ENCODE assay signal across 8 mouse cellular contexts in genomic region chr4:117890750-117891149, GRCm38 (mm10). TPM values are rescaled to one million over a fixed set of nuclear protein-coding genes. Genes with fewer than 3 reads are reported as not detected.
DNase-seq lines count a peak whose midpoint lies in the region; ATAC-seq and TF ChIP-seq lines count a peak whose summit lies in the region.

No protein-coding gene starts in this region.

- H3K27ac ChIP-seq in spleen, adult 2 months (ENCODE audit: insufficient read depth, low read length): no peak overlapping the region
- H3K27ac ChIP-seq in liver, embryonic 12.5 days: no peak overlapping the region
- no peak overlapping the region for H3K27ac ChIP-seq in stomach, embryonic 16.5 days (ENCODE audit: low read length)

- WGBS in spleen, adult 2 months: 93% methylated on average over 8 of the region's 8 CpGs
- 76% methylated on average over 8 of the region's 8 CpGs for WGBS in liver, embryonic 12.5 days (ENCODE audit: insufficient replicate concordance)
- 89% methylated on average over 8 of the region's 8 CpGs for WGBS in stomach, embryonic 16.5 days

- H3K9ac ChIP-seq in liver, embryonic 12.5 days: peak overlapping the region; percentile 68
- H3K9ac ChIP-seq in stomach, embryonic 16.5 days (ENCODE audit: low read length): no peak overlapping the region

- TF ChIP-seq POLR2A in spleen, adult 2 months (IDR thresholded peaks at IDR 0.05; ENCODE audit: low read depth, low read length): no peak

- no peaks in the 10 kb centered on the region for H3K27me3 ChIP-seq in spleen, adult 2 months (ENCODE audit: control insufficient read depth, insufficient read depth, low read length)
- H3K27me3 ChIP-seq in liver, embryonic 12.5 days (replicated peaks): no peaks in the 10 kb centered on the region
- no peaks in the 10 kb centered on the region for H3K27me3 ChIP-seq in stomach, embryonic 16.5 days (ENCODE audit: control insufficient read depth, insufficient read depth, low read length)

- peaks cover 3% of the 10 kb centered on the region; the same call in 1 of the 2 replicates for H3K36me3 ChIP-seq in spleen, adult 2 months (ENCODE audit: control insufficient read depth, insufficient read depth, low read length)
- peaks cover 49% of the 10 kb centered on the region for H3K36me3 ChIP-seq in liver, embryonic 12.5 days
- peaks cover 2% of the 10 kb centered on the region; the same call in 1 of the 2 replicates for H3K36me3 ChIP-seq in stomach, embryonic 16.5 days (ENCODE audit: control insufficient read depth, insufficient read depth, low read length)

- ATAC-seq in liver, embryonic 12.5 days: no peak
- ATAC-seq in stomach, embryonic 16.5 days (ENCODE audit: insufficient read depth, low FRiP score): no peak

- DNase-seq in cerebellum, adult 9-11 months: peak; percentile 50
- no peak for DNase-seq in cerebellum, adult 18-20 months
- no peak for DNase-seq in spleen, adult 2 months (ENCODE audit: low read depth in 1 of 2, low spot score in 2 of 2)
- DNase-seq in spleen, postnatal 36 days (ENCODE audit: low spot score in 2 of 2): no peak
- DNase-seq in frontal cortex, postnatal 25 days (ENCODE audit: low spot score in 2 of 2): no peak
- DNase-seq in cerebellum, postnatal 10 days: no peak

- no peaks in the 10 kb centered on the region for H3K9me3 ChIP-seq in liver, embryonic 12.5 days (replicated peaks)
- no peaks in the 10 kb centered on the region for H3K9me3 ChIP-seq in stomach, embryonic 16.5 days (replicated peaks; ENCODE audit: control insufficient read depth, low read length)

- peak overlapping the region; percentile 74 for H3K4me2 ChIP-seq in liver, embryonic 12.5 days
- peak overlapping the region; percentile 77; the same call in 1 of the 2 replicates for H3K4me2 ChIP-seq in stomach, embryonic 16.5 days (ENCODE audit: low read depth, low read length)

- peak overlapping the region; percentile 73; the same call in 1 of the 2 replicates for H3K4me3 ChIP-seq in spleen, adult 2 months (ENCODE audit: extremely low read depth, insufficient read depth, insufficient read length)
- H3K4me3 ChIP-seq in liver, embryonic 12.5 days: peak overlapping the region; percentile 84
- peak overlapping the region; percentile 87; the same call in 1 of the 2 replicates for H3K4me3 ChIP-seq in stomach, embryonic 16.5 days (replicated peaks; ENCODE audit: low read length)

- peaks cover 12% of the 10 kb centered on the region; the same call in 1 of the 2 replicates for H3K4me1 ChIP-seq in spleen, adult 2 months (ENCODE audit: control insufficient read depth, insufficient read depth, insufficient read length)
- H3K4me1 ChIP-seq in liver, embryonic 12.5 days: peaks cover 37% of the 10 kb centered on the region
- peaks cover 17% of the 10 kb centered on the region for H3K4me1 ChIP-seq in stomach, embryonic 16.5 days (ENCODE audit: control insufficient read depth, insufficient read depth, low read length)

- no peak for TF ChIP-seq CTCF in spleen, adult 2 months (IDR thresholded peaks at IDR 0.05; ENCODE audit: extremely low read depth, insufficient read depth, insufficient read length, insufficient replicate concordance)

RNA-seq across cellular contexts. Expression of gene Dph2, which starts 1.1 kb away (rescaled TPM):
- 20.9 and 26.4 TPM in 2 replicates for polyA plus RNA-seq in spleen, adult 2 months (2012; rRNA removed)
- 15.5 and 15.8 TPM in 2 replicates for polyA plus RNA-seq in liver, embryonic 12.5 days (2016; fragmentation: Nextera tagmentation; extraction: Ambion mirVana)
- 16.5 and 19.4 TPM in 2 replicates for polyA plus RNA-seq in stomach, embryonic 16.5 days (2015; fragmentation: Nextera tagmentation; extraction: Ambion mirVana)

RNA-seq across cellular contexts. Expression of gene Atp6v0b, which starts 3.6 kb away (rescaled TPM):
- 382 and 485 TPM in 2 replicates for polyA plus RNA-seq in spleen, adult 2 months (2012; rRNA removed)
- polyA plus RNA-seq in liver, embryonic 12.5 days (2016; fragmentation: Nextera tagmentation; extraction: Ambion mirVana): 180 and 198 TPM in 2 replicates
- 224 and 241 TPM in 2 replicates for polyA plus RNA-seq in stomach, embryonic 16.5 days (2015; fragmentation: Nextera tagmentation; extraction: Ambion mirVana)

RNA-seq across cellular contexts. Expression of gene B4galt2, which starts 7.5 kb away (rescaled TPM):
- 6.5 and 7.6 TPM in 2 replicates for polyA plus RNA-seq in spleen, adult 2 months (2012; rRNA removed)
- 5.2 and 5.7 TPM in 2 replicates for polyA plus RNA-seq in liver, embryonic 12.5 days (2016; fragmentation: Nextera tagmentation; extraction: Ambion mirVana)
- polyA plus RNA-seq in stomach, embryonic 16.5 days (2015; fragmentation: Nextera tagmentation; extraction: Ambion mirVana): 11.4 and 14.6 TPM in 2 replicates

RNA-seq across cellular contexts. Expression of gene Ccdc24, which starts 18.4 kb away (rescaled TPM):
- polyA plus RNA-seq in spleen, adult 2 months (2012; rRNA removed): 0.53 and 0.92 TPM in 2 replicates
- 1.7 and 2.0 TPM in 2 replicates for polyA plus RNA-seq in liver, embryonic 12.5 days (2016; fragmentation: Nextera tagmentation; extraction: Ambion mirVana)
- 0.62 and 1.6 TPM in 2 replicates for polyA plus RNA-seq in stomach, embryonic 16.5 days (2015; fragmentation: Nextera tagmentation; extraction: Ambion mirVana)

RNA-seq across cellular contexts. Expression of gene Ipo13, which starts 24.0 kb away (rescaled TPM):
- 41.7 and 47.4 TPM in 2 replicates for polyA plus RNA-seq in spleen, adult 2 months (2012; rRNA removed)
- 35.6 and 36.2 TPM in 2 replicates for polyA plus RNA-seq in liver, embryonic 12.5 days (2016; fragmentation: Nextera tagmentation; extraction: Ambion mirVana)
- 42.4 and 43.8 TPM in 2 replicates for polyA plus RNA-seq in stomach, embryonic 16.5 days (2015; fragmentation: Nextera tagmentation; extraction: Ambion mirVana)
